Mouse (Mus musculus): ENCODE data around the gene Prss53. TPM values are rescaled to one million over a fixed set of nuclear protein-coding genes. Genes with fewer than 3 reads are reported as not detected.

Prss53 gene
- total and polyA plus RNA-seq, 3 experiments: 0.15 to 0.77 TPM; not detected in 1

GRCm38 (mm10) chr7:127921516-127921915 lies 30.7 kb upstream of the Prss53 start:
- TF ChIP-seq SMC3 (IDR thresholded peaks at IDR 0.05; ENCODE audit: low read depth, low read length): peak; percentile 38
- TF ChIP-seq RAD21 (IDR thresholded peaks at IDR 0.05; ENCODE audit: low read depth, low read length): peak; percentile 12
- TF ChIP-seq ELF1 (IDR thresholded peaks at IDR 0.05; ENCODE audit: low read depth, low read length): no peak
- TF ChIP-seq CTCF (IDR thresholded peaks at IDR 0.05 in 2 of 3, conservative IDR thresholded peaks at IDR 0.05 in 1 of 3; ENCODE audit: control insufficient read depth in 1 of 3, insufficient read depth in 1 of 3, low read depth in 2 of 3, low read length in 3 of 3, poor library complexity in 1 of 3, severe bottlenecking in 1 of 3): peak; percentile 53 to 71 (median 62)
- H3K4me1 ChIP-seq (ENCODE audit: control insufficient read depth in 1 of 2, insufficient read depth in 2 of 2, low read length in 2 of 2): peaks cover 0 to 11% of the 10 kb centered on the region in 2 experiments; a peak in 2 of 4 replicates
- no peaks in the 10 kb centered on the region for H3K79me2 ChIP-seq (ENCODE audit: control insufficient read depth, insufficient read depth, low read length, poor library complexity)
- peak; percentile 59 for DNase-seq (ENCODE audit: low read depth, low spot score)
- H3K36me3 ChIP-seq (ENCODE audit: control insufficient read depth in 1 of 2, insufficient read depth in 2 of 2, low read length in 2 of 2): peaks cover 2 to 13% of the 10 kb centered on the region in 2 experiments
- no peaks in the 10 kb centered on the region for H3K9me3 ChIP-seq (replicated peaks; ENCODE audit: insufficient read depth, low read length)
- no peak overlapping the region for H3K27ac ChIP-seq (ENCODE audit: control insufficient read depth, low read depth, low read length)
- H3K27me3 ChIP-seq (ENCODE audit: control insufficient read depth in 1 of 2, insufficient read depth in 2 of 2, low read length in 2 of 2): no peaks in the 10 kb centered on the region
- no peak overlapping the region for H3K4me3 ChIP-seq (ENCODE audit: control insufficient read depth in 1 of 2, insufficient read depth in 1 of 2, low read depth in 2 of 2, low read length in 2 of 2)
- no peak overlapping the region for H3K9ac ChIP-seq (ENCODE audit: control insufficient read depth, low read depth, low read length, poor library complexity, severe bottlenecking)

GRCm38 (mm10) chr7:127919290-127919689 lies 28.5 kb upstream of the Prss53 start:
- H3K9me3 ChIP-seq (replicated peaks; ENCODE audit: insufficient read depth, low read length): no peaks in the 10 kb centered on the region
- H3K36me3 ChIP-seq (ENCODE audit: control insufficient read depth in 1 of 2, insufficient read depth in 2 of 2, low read length in 2 of 2): peaks cover 2 to 13% of the 10 kb centered on the region in 2 experiments; a peak in 3 of 4 replicates

DNA sequence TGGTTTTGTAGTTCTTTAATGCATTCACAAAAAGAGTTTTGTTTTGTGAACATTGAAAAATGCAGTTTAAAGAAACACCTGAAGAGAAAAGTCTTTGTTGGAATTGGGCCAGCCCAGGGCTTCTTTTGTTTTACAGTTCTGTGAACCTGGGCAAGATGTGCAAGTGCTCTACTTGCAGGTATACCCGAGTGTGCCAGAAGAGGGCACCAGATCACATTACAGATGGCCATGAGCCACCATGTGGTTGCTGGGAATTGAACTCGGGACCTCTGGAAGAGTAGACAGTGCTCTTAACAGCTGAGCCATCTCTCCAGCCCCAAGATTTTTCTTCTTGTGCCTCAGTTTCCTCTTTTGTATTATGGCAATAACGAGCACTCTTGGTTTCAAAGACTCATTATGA lies 27.4 kb upstream of the Prss53 start:
- Histone ChIP-seq H3K27ac (ENCODE audit: control insufficient read depth, low read depth, low read length) (no peak overlapping the region), H3K27me3 (ENCODE audit: control insufficient read depth in 1 of 2, insufficient read depth in 2 of 2, low read length in 2 of 2) (no peaks in the 10 kb centered on the region), H3K4me1 (ENCODE audit: control insufficient read depth in 1 of 2, insufficient read depth in 2 of 2, low read length in 2 of 2) (peaks cover 0 to 14% of the 10 kb centered on the region in 2 experiments; a peak in 2 of 4 replicates), H3K9ac (ENCODE audit: control insufficient read depth, low read depth, low read length, poor library complexity, severe bottlenecking) (no peak overlapping the region), H3K79me2 (ENCODE audit: control insufficient read depth, insufficient read depth, low read length, poor library complexity) (peaks cover 1% of the 10 kb centered on the region; the same call in 1 of the 2 replicates), H3K36me3 (ENCODE audit: control insufficient read depth in 1 of 2, insufficient read depth in 2 of 2, low read length in 2 of 2) (peaks cover 2 to 15% of the 10 kb centered on the region in 2 experiments; a peak in 3 of 4 replicates), H3K9me3 (replicated peaks; ENCODE audit: insufficient read depth, low read length) (no peaks in the 10 kb centered on the region), H3K4me3 (ENCODE audit: control insufficient read depth in 1 of 2, insufficient read depth in 1 of 2, low read depth in 2 of 2, low read length in 2 of 2) (no peak overlapping the region)
- DNase-seq (ENCODE audit: low read depth, low spot score): peak; percentile 83
- TF ChIP-seq BHLHE40 (IDR thresholded peaks at IDR 0.05; ENCODE audit: borderline replicate concordance, low read depth, low read length) (no peak), ZKSCAN1 (IDR thresholded peaks at IDR 0.05; ENCODE audit: low read depth, low read length) (no peak), HCFC1 (IDR thresholded peaks at IDR 0.05; ENCODE audit: low read depth, low read length) (0 out of 2 replicates have a peak, but pooled peaks have one; percentile 25), SIN3A (IDR thresholded peaks at IDR 0.05; ENCODE audit: low read length) (0 out of 2 replicates have a peak, but pooled peaks have one; percentile 17), SMC3 (IDR thresholded peaks at IDR 0.05; ENCODE audit: low read depth, low read length) (peak; percentile 58), MYC (IDR thresholded peaks at IDR 0.05; ENCODE audit: low read depth, low read length) (peak; percentile 91), MAX (IDR thresholded peaks at IDR 0.05; ENCODE audit: low read length) (0 out of 2 replicates have a peak, but pooled peaks have one; percentile 5), KAT2A (conservative IDR thresholded peaks at IDR 0.05; ENCODE audit: low read depth, low read length) (no peak), CTCF (IDR thresholded peaks at IDR 0.05 in 2 of 3, conservative IDR thresholded peaks at IDR 0.05 in 1 of 3; ENCODE audit: control insufficient read depth in 1 of 3, insufficient read depth in 1 of 3, low read depth in 2 of 3, low read length in 3 of 3, poor library complexity in 1 of 3, severe bottlenecking in 1 of 3) (peak; percentile 64 to 70 (median 66)), RAD21 (IDR thresholded peaks at IDR 0.05; ENCODE audit: low read depth, low read length) (peak; percentile 25)

More at GRCm38 (mm10) chr7:127919290-127919689, 28.5 kb upstream of the Prss53 start:
- peaks cover 0 to 11% of the 10 kb centered on the region in 2 experiments; a peak in 2 of 4 replicates for H3K4me1 ChIP-seq (ENCODE audit: control insufficient read depth in 1 of 2, insufficient read depth in 2 of 2, low read length in 2 of 2)
- H3K9ac ChIP-seq (ENCODE audit: control insufficient read depth, low read depth, low read length, poor library complexity, severe bottlenecking): no peak overlapping the region
- H3K27ac ChIP-seq (ENCODE audit: control insufficient read depth, low read depth, low read length): no peak overlapping the region
- DNase-seq (ENCODE audit: low read depth, low spot score): peak; percentile 54
- no peak overlapping the region for H3K4me3 ChIP-seq (ENCODE audit: control insufficient read depth in 1 of 2, insufficient read depth in 1 of 2, low read depth in 2 of 2, low read length in 2 of 2)
- H3K27me3 ChIP-seq (ENCODE audit: control insufficient read depth in 1 of 2, insufficient read depth in 2 of 2, low read length in 2 of 2): no peaks in the 10 kb centered on the region
- no peaks in the 10 kb centered on the region for H3K79me2 ChIP-seq (ENCODE audit: control insufficient read depth, insufficient read depth, low read length, poor library complexity)
- peak; percentile 50 to 69 (median 56); a peak in 5 of 6 replicates for TF ChIP-seq CTCF (IDR thresholded peaks at IDR 0.05 in 2 of 3, conservative IDR thresholded peaks at IDR 0.05 in 1 of 3; ENCODE audit: control insufficient read depth in 1 of 3, insufficient read depth in 1 of 3, low read depth in 2 of 3, low read length in 3 of 3, poor library complexity in 1 of 3, severe bottlenecking in 1 of 3)
- TF ChIP-seq GATA1 (IDR thresholded peaks at IDR 0.05; ENCODE audit: low read depth, low read length): peak; percentile 58
- TF ChIP-seq JUND (IDR thresholded peaks at IDR 0.05; ENCODE audit: low read depth, low read length): no peak
- TF ChIP-seq MXI1 (IDR thresholded peaks at IDR 0.05; ENCODE audit: low read depth, low read length): no peak
- no peak for TF ChIP-seq USF2 (IDR thresholded peaks at IDR 0.05; ENCODE audit: borderline replicate concordance in 1 of 2, insufficient read depth in 1 of 2, low read depth in 1 of 2, low read length in 2 of 2)
- no peak for TF ChIP-seq KAT2A (conservative IDR thresholded peaks at IDR 0.05; ENCODE audit: low read depth, low read length)
- peak; percentile 15 for TF ChIP-seq RAD21 (IDR thresholded peaks at IDR 0.05; ENCODE audit: low read depth, low read length)

All from MEL (cell line).